Mouse (Mus musculus) forebrain, embryonic 15.5 days (tissue): ENCODE results near the gene Rspry1. TPM values are rescaled to one million over a fixed set of nuclear protein-coding genes. Genes with fewer than 3 reads are reported as not detected.

Experiments
- polyA plus RNA-seq: library from polyadenylated mRNA; unstranded; fragments of >200 nt; fragmentation: Nextera tagmentation; extraction: Ambion mirVana; gene quantifications from 2 replicates; pipeline ENCODE4 v1.2.1, GENCODE M21; 2015

The Rspry1 gene
- polyA plus RNA-seq, 1 experiment from 2014 or later: 52.0 TPM

Other genes with a start within 250 kb of the Rspry1 start
- 62.5 and 66.5 TPM in 2 replicates for gene Herpud1, start 215.5 kb upstream of the Rspry1 start, polyA plus RNA-seq
- 0.22 and 0.50 TPM in 2 replicates for gene Nlrc5, start 167.6 kb upstream of the Rspry1 start, polyA plus RNA-seq
- 22.4 and 24.8 TPM in 2 replicates for gene Cpne2, start 68.9 kb upstream of the Rspry1 start, polyA plus RNA-seq
- gene Fam192a, start 60 bp downstream of the Rspry1 start, polyA plus RNA-seq: 97.5 and 103 TPM in 2 replicates
- 198 and 206 TPM in 2 replicates for gene Arl2bp, start 64.7 kb downstream of the Rspry1 start, polyA plus RNA-seq
- gene Pllp, start 94.3 kb downstream of the Rspry1 start, polyA plus RNA-seq: 1.3 and 1.5 TPM in 2 replicates
- not detected in 2 replicates for gene Ccl22, start 143.7 kb downstream of the Rspry1 start, polyA plus RNA-seq
- 15.2 and 17.3 TPM in 2 replicates for gene Cx3cl1, start 170.1 kb downstream of the Rspry1 start, polyA plus RNA-seq
- gene Ccl17, start 208.5 kb downstream of the Rspry1 start, polyA plus RNA-seq: 0.82 and 0.87 TPM in 2 replicates
- gene Coq9, start 236.4 kb downstream of the Rspry1 start, polyA plus RNA-seq: 57.2 and 59.6 TPM in 2 replicates
- gene Ciapin1, start 236.4 kb downstream of the Rspry1 start, polyA plus RNA-seq: 144 and 145 TPM in 2 replicates